Mouse (Mus musculus): ENCODE measurements at regions not wholly inside any gene's neighbourhood (a gene's known extent, or its start where the extent isn't known, plus 50 kb on each side); places are given as distances from the start of the nearest gene placed in this dataset.

- DNase-seq: no peak
Observed at GRCm38 (mm10) chr8:113190537-113190936, 444.9 kb upstream of the Mon1b start.

GRCm38 (mm10) chr8:113191537-113191936, 443.9 kb upstream of the Mon1b start:
- no peak for DNase-seq

Data from thymus, postnatal 25 days (tissue).